Mouse (Mus musculus) thymus, postnatal 14 days (tissue): ENCODE data around the gene Abi3.

Experiments
- DNase-seq: peaks from one replicate; pipeline ENCODE4 v3.0.0; 2021

The Abi3 gene

GRCm38 (mm10) chr11:95838598-95838997 lies 3.7 kb downstream of the Abi3 start:
- no peak for DNase-seq

GRCm38 (mm10) chr11:95837059-95837458 lies 5.2 kb downstream of the Abi3 start, which contains the start of gene Gngt2:
Gene Gngt2, plus strand, starts transcription at chr11:95837216.
- peak; percentile 16 for DNase-seq

- no peak for DNase-seq
These were observed 5.8 kb downstream of the Abi3 start for GRCm38 (mm10) chr11:95836433-95836832.

- no peak for DNase-seq
These were observed 6.4 kb downstream of the Abi3 start for GRCm38 (mm10) chr11:95835832-95836231.

- peak; percentile 81 for DNase-seq
These were observed 7.2 kb downstream of the Abi3 start for GRCm38 (mm10) chr11:95834742-95835710.

- peak; percentile 97 for DNase-seq
These were observed 8.1 kb downstream of the Abi3 start for GRCm38 (mm10) chr11:95834143-95834667.

GRCm38 (mm10) chr11:95833631-95834142 lies 8.6 kb downstream of the Abi3 start:
- DNase-seq, result peak; percentile 74

- DNase-seq, result peak; percentile 82
These were observed 9.2 kb downstream of the Abi3 start for GRCm38 (mm10) chr11:95833006-95833570.

- peak; percentile 40 for DNase-seq
These were observed 9.9 kb downstream of the Abi3 start for GRCm38 (mm10) chr11:95832129-95833005.

GRCm38 (mm10) chr11:95831641-95832040 lies 10.6 kb downstream of the Abi3 start:
- DNase-seq, result peak; percentile 51

GRCm38 (mm10) chr11:95831276-95831619 lies 11.0 kb downstream of the Abi3 start:
- DNase-seq, result no peak

GRCm38 (mm10) chr11:95830411-95831275 lies 11.6 kb downstream of the Abi3 start:
- DNase-seq, result peak; percentile 79

GRCm38 (mm10) chr11:95829526-95830050 lies 12.7 kb downstream of the Abi3 start:
- DNase-seq, result peak; percentile 38

- DNase-seq, result peak; percentile 34
These were observed 13.9 kb downstream of the Abi3 start for GRCm38 (mm10) chr11:95828181-95828964.

GRCm38 (mm10) chr11:95827464-95828085 lies 14.7 kb downstream of the Abi3 start:
- peak; percentile 78 for DNase-seq

- no peak for DNase-seq
These were observed 15.2 kb downstream of the Abi3 start for GRCm38 (mm10) chr11:95827168-95827447.

- DNase-seq, result no peak
These were observed 15.7 kb downstream of the Abi3 start for GRCm38 (mm10) chr11:95826317-95827167.

- no peak for DNase-seq
These were observed 16.7 kb downstream of the Abi3 start for GRCm38 (mm10) chr11:95825625-95826024.

GRCm38 (mm10) chr11:95824877-95825243 lies 17.4 kb downstream of the Abi3 start:
- DNase-seq, result peak; percentile 65
